Mouse (Mus musculus) bone marrow macrophage, adult 2 months (primary cell): Measurements from ENCODE around the gene Mgea5. TPM values are rescaled to one million over a fixed set of nuclear protein-coding genes. Genes with fewer than 3 reads are reported as not detected.

Experiments used
- H3K27ac ChIP-seq: 2 replicates; pipeline ENCODE4 v1.5.1; 2012; ENCODE audit warnings: low read depth, low read length; ENCODE audit not compliant: insufficient read depth
- H3K4me1 ChIP-seq: 2 replicates; pipeline ENCODE4 v1.6.1; 2012; ENCODE audit warnings: low read length; ENCODE audit not compliant: control insufficient read depth, insufficient read depth
- H3K4me3 ChIP-seq: 2 replicates; pipeline ENCODE4 v1.5.1; 2012; ENCODE audit warnings: mild to moderate bottlenecking, low read length, moderate library complexity; ENCODE audit not compliant: insufficient read depth
- CTCF ChIP-seq: IDR thresholded peaks from 2 replicates; pipeline ENCODE4 v1.5.1; 2012; ENCODE audit warnings: low read depth, mild to moderate bottlenecking, low read length, moderate library complexity
- POLR2A ChIP-seq: IDR thresholded peaks from 2 replicates; pipeline ENCODE4 v1.6.1; 2012; ENCODE audit warnings: mild to moderate bottlenecking, low read depth, low read length, borderline replicate concordance
- polyA plus RNA-seq: library from polyadenylated mRNA; stranded (reverse); fragments of >200 nt; gene quantifications from 2 replicates; pipeline ENCODE4 v1.2.4, GENCODE M21; 2012; ENCODE audit not compliant: missing spikeins, insufficient read depth, insufficient read length

The Mgea5 gene
- polyA plus RNA-seq, 1 experiment = 84.9 TPM

- Histone ChIP-seq H3K27ac (no peak overlapping the region), H3K4me3 (no peak overlapping the region), H3K4me1 (peaks cover 18% of the 10 kb centered on the region)
- no peak for TF ChIP-seq POLR2A
- no peak for TF ChIP-seq CTCF
Observed at GRCm38 (mm10) chr19:45785470-45785869, 1.8 kb upstream of the Mgea5 start.

GRCm38 (mm10) chr19:45783933-45784576 is 418 bp upstream of the Mgea5 start:
- H3K4me3 ChIP-seq = peak overlapping the region; percentile 67
- H3K27ac ChIP-seq = peak overlapping the region; percentile 56
- peaks cover 23% of the 10 kb centered on the region for H3K4me1 ChIP-seq
- TF ChIP-seq POLR2A = no peak
- TF ChIP-seq CTCF = no peak

DNA sequence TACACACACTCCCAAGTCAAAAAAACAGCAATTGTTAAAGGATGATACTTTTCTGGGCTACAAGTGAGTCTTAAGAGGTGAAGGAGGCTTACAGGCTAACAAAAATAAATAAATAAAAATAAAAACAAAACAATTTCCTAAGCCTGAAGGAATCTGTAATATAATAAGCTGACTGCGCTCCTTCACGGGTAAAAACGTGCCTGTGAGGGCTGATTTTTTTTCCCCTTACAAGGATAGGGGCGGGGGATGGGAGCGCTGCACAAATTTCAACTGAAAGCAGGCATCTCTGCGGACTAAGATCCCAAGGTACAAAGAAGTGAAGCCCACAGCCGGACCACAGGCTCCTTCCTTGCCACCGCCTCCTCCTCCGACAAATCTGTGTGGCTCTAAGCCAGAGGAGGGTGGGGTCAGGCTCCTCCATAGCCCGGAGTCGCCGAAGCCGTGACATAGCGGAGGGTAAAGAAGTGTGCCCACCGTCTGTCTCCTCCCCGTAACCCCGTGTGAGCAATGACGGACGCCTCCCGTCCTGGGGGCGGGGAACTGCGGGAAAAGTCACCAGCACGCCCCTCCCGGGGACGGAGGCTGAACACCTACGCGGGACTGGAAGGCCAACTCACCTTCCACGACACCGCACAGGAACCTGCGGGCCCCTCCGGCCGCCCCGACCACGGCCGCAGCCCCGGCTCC is 1.2 kb downstream of the Mgea5 start:
- peak overlapping the region; percentile 87 for H3K27ac ChIP-seq
- TF ChIP-seq POLR2A (no peak), CTCF (no peak)
- peaks cover 23% of the 10 kb centered on the region for H3K4me1 ChIP-seq
- peak overlapping the region; percentile 67 for H3K4me3 ChIP-seq

DNA sequence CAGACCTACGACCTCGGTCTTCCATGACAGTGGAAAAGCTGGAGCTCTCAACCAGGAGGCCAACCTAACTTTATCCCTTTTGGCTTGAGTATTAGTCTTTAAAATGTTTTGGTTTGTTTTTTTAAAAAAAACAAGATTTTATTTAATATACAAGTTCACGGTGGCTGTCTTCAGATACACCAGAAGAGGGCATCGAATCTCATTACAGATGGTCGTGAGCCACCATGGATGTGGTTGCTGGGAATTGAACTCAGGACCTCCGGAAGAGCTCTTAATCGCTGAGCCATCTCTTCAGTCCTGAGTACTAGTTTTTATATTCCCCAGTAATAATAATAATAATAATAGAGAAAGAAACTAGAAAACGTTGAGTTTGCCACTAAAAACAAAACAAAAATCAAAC is 2.0 kb downstream of the Mgea5 start:
- peak overlapping the region; percentile 67; the same call in 1 of the 2 replicates for H3K4me3 ChIP-seq

GRCm38 (mm10) chr19:45780350-45780915 is 3.2 kb downstream of the Mgea5 start:
- TF ChIP-seq CTCF (no peak), POLR2A (no peak)
- H3K4me1 ChIP-seq = peaks cover 22% of the 10 kb centered on the region
- 0 out of 2 replicates have a peak overlapping the region, but pooled peaks have one; percentile 5 for H3K27ac ChIP-seq
- H3K4me3 ChIP-seq = peak overlapping the region; percentile 0; the same call in 1 of the 2 replicates

More for the DNA sequence above, 2.0 kb downstream of the Mgea5 start:
- peaks cover 23% of the 10 kb centered on the region for H3K4me1 ChIP-seq
- no peak overlapping the region for H3K27ac ChIP-seq
- no peak for TF ChIP-seq CTCF
- TF ChIP-seq POLR2A = no peak

DNA sequence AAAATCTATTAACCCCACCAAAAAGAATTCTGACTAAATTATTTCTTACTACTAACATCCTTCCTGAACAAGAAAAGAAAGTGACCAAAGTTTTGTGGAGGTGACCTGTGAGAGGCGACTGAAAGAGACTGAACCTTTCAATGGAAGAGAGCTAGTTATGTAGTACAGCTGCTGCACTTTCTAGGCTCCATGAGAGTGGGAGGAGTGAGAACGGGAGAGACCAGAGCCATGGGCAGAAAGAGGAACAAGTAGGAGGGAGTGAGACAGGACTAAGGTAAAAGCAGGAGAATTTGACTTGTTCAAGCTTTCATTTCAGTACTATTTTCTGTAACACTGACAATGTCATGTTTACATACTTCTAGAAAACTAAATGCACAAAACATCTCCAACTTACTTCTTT is 8.2 kb downstream of the Mgea5 start:
- Histone ChIP-seq H3K4me1 (peaks cover 7% of the 10 kb centered on the region), H3K4me3 (no peak overlapping the region), H3K27ac (no peak overlapping the region)
- TF ChIP-seq CTCF = no peak

DNA sequence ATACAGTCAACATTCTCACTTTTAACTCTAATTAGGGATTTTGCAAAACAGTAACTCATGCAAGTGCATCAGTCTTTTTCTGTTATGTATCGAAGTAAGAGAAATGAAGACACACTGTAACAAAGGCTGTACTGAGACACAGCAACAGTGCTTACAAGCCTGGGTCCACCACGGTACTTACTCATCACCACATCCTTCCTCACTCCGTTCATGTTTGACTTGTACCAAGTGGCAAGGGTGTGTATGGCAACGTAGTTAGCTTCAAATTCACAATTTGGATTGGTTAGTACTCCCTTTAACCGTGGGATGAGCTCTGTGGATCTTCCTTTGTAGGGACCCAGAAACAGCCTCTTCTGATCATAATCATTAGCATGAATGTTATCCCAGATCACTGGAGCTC is 12.1 kb downstream of the Mgea5 start:
- TF ChIP-seq POLR2A (no peak), CTCF (no peak)
- Histone ChIP-seq H3K4me1 (no peaks in the 10 kb centered on the region), H3K4me3 (no peak overlapping the region), H3K27ac (no peak overlapping the region)

DNA sequence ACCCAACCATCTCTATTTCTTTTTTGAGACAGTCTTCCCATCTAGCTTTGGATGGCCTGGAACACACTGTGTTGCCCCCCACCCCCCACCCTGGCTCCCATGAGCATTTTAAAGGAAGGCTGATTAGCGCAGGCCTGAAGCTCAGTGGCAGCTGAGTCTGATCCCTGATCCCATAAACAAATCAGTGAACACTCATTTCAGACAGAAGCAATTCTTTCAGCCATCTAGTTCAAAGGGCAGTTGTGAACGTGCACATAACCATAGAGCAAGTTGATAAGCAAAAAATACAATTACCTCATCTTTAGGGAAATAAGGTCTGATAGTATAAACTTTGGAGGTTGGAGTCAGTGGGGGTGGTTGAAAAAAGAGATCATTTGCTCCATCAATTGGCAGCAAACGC is 22.8 kb downstream of the Mgea5 start:
- TF ChIP-seq POLR2A (no peak), CTCF (no peak)
- Histone ChIP-seq H3K27ac (no peak overlapping the region), H3K4me3 (no peak overlapping the region), H3K4me1 (no peaks in the 10 kb centered on the region)

GRCm38 (mm10) chr19:45758671-45759070 is 25.0 kb downstream of the Mgea5 start:
- no peak overlapping the region for H3K4me3 ChIP-seq
- no peak overlapping the region for H3K27ac ChIP-seq
- TF ChIP-seq CTCF = no peak
- TF ChIP-seq POLR2A = no peak
- H3K4me1 ChIP-seq = no peaks in the 10 kb centered on the region

DNA sequence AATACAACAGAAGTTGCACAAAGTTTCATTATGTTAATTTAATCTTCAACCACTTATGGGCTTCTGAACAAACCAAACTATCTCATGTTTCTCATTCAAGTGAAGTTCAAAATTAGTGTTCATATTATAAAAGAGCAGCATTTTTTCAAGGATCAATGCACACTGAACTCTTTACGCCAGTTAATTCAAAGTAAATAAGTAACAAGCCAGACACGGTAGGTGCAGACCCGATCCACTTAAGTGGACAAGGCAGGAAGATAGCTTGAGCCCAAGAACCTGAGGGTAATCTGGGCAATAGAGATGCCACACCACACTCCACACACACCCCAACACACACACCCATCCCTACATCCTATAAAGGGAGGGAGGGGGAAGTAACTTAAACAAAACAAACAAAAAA is 30.1 kb downstream of the Mgea5 start:
- H3K27ac ChIP-seq = no peak overlapping the region
- no peaks in the 10 kb centered on the region for H3K4me1 ChIP-seq
- TF ChIP-seq POLR2A = no peak
- no peak for TF ChIP-seq CTCF
- no peak overlapping the region for H3K4me3 ChIP-seq
